Mouse (Mus musculus): ENCODE measurements around the gene Tcte1. TPM values are rescaled to one million over a fixed set of nuclear protein-coding genes. Genes with fewer than 3 reads are reported as not detected.

The Tcte1 gene
- polyA plus RNA-seq, 1 experiment from 2014 or later, result 1.4 TPM

DNA sequence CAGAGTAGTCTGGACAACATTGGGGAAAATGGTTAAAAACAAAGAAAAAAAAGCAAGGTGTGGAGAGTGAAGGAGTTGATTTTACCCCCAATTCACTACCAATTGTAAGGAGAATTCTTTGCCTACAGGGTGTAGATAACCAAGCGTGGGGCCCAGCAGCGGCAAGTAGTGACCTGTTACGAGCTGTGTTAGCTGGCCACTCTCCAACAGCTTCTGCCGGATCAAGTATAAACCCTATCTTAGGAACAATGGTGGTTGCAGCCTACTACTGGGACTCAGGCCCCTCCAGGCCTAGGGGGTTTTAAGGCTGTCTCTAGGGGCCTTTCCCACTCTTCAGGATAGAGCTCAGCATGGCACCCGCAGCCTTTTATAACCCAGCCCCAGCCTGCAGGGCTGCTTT, 55.0 kb downstream of the Tcte1 start:
- Histone ChIP-seq H3K27ac (replicated peaks) (no peak overlapping the region), H3K4me3 (no peak overlapping the region), H3K4me1 (peaks cover 25% of the 10 kb centered on the region), H3K27me3 (ENCODE audit: low read depth, poor library complexity, severe bottlenecking) (no peaks in the 10 kb centered on the region), H3K9me3 (replicated peaks) (no peaks in the 10 kb centered on the region), H3K36me3 (no peaks in the 10 kb centered on the region)
- no peak for DNase-seq (ENCODE audit: low spot score)
- WGBS, result 67% methylated on average over 5 of the region's 5 CpGs

DNA sequence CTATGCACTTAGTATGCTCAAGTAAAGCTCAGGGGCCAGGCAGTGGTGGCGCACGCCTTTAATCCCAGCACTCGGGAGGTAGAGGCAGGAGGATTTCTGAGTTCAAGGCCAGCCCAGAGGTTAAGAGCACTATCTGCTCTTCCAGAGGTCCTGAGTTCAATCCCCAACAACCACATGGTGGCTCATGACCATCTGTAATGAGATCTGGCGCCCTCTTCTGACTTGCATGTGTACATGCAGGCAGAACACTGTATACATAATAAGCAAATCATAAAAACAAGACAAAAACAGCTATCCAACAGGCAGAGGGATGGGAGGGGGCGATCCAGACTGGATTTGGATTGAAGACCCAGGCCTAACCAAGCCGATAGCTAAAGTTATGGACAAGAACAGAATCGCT, 55.6 kb downstream of the Tcte1 start:
- no peaks in the 10 kb centered on the region for H3K36me3 ChIP-seq
- no peaks in the 10 kb centered on the region for H3K9me3 ChIP-seq (replicated peaks)
- 69% methylated on average over 7 of the region's 7 CpGs for WGBS
- H3K4me3 ChIP-seq, result no peak overlapping the region
- DNase-seq (ENCODE audit: low spot score), result no peak
- H3K27me3 ChIP-seq (ENCODE audit: low read depth, poor library complexity, severe bottlenecking), result no peaks in the 10 kb centered on the region
- H3K4me1 ChIP-seq, result peaks cover 21% of the 10 kb centered on the region
- no peak overlapping the region for H3K27ac ChIP-seq (replicated peaks)

DNA sequence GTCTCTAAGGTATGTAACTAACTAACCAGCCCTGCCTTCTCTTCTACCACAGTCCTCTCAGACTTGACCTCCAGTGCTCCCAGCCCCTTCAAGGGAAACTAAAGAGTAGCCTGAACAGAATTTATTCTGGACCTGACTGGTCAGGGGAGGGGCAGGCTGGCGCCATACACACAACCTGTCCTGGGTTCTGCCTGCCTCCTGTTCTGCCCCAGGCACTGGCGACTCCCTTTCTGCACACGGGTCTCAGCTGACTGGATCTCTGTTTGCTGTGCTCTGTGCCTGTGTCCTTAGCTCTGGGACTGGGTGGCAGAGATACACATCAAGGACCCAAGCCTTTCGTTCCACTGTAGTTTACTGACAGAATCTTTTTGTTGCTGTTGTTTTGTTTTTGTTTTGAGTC, 56.3 kb downstream of the Tcte1 start:
- no peaks in the 10 kb centered on the region for H3K27me3 ChIP-seq (ENCODE audit: low read depth, poor library complexity, severe bottlenecking)
- WGBS, result 91% methylated on average over 4 of the region's 4 CpGs
- H3K4me3 ChIP-seq, result no peak overlapping the region
- H3K36me3 ChIP-seq, result no peaks in the 10 kb centered on the region
- DNase-seq (ENCODE audit: low spot score), result no peak
- H3K4me1 ChIP-seq, result peaks cover 21% of the 10 kb centered on the region
- H3K9me3 ChIP-seq (replicated peaks), result no peaks in the 10 kb centered on the region
- no peak overlapping the region for H3K27ac ChIP-seq (replicated peaks)

DNA sequence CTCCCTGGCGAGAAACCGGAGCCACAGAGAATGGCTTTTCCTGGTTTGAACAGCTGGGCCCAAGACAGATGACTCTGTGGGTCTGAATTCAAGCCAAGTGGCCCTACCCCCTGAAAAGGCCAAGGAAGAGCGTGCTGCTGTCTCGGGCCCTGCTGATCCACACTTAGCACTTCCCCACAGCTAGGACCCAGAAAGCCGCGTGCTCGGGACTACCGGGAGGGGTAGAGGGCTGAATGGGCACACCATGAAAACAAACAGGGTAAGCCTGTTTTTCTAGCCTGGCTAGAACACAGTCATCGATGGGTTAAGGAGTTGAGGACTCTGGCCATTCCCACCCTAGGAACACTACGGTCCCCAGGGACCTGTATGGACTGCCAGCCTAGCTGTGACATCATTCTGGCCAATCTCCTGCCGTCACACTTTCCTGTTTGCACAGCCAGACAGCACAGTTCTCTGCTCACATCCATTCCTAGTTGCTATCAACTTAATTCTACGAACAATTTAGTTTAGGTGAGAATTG, 57.8 kb downstream of the Tcte1 start:
- Histone ChIP-seq H3K4me3 (no peak overlapping the region), H3K27ac (replicated peaks) (no peak overlapping the region; the same call in 1 of the 2 replicates), H3K36me3 (peaks cover 3% of the 10 kb centered on the region; the same call in 1 of the 2 replicates), H3K27me3 (ENCODE audit: low read depth, poor library complexity, severe bottlenecking) (no peaks in the 10 kb centered on the region), H3K9me3 (replicated peaks) (no peaks in the 10 kb centered on the region), H3K4me1 (peaks cover 28% of the 10 kb centered on the region)
- WGBS, result 51% methylated on average over 12 of the region's 12 CpGs
- no peak for DNase-seq (ENCODE audit: low spot score)

DNA sequence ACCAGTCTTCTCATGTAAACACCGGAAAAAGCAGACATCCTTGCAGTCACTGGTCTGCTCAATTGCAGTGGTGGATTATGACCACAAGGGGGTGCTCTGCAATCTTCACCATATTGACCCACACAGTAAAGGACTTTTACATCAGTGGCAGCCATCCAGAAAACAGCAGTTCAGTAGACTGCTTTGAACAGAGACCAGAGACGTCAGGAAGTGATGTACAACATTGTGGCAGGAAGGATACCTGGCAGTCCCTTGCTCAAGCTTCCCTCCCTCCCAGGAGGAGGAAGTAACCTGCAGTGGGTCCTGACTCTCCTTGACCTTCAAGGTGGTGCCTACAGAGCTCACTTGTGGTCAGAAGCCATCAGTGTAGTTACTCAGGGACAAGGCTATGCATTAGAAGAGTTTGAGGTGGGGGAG, 58.3 kb downstream of the Tcte1 start:
- peaks cover 31% of the 10 kb centered on the region for H3K4me1 ChIP-seq
- peaks cover 3% of the 10 kb centered on the region; the same call in 1 of the 2 replicates for H3K9me3 ChIP-seq (replicated peaks)
- DNase-seq (ENCODE audit: low spot score), result peak; percentile 63
- WGBS, result 25% methylated on average over 2 of the region's 2 CpGs
- H3K36me3 ChIP-seq, result peaks cover 8% of the 10 kb centered on the region
- no peak overlapping the region for H3K4me3 ChIP-seq
- H3K27ac ChIP-seq (replicated peaks), result no peak overlapping the region
- H3K27me3 ChIP-seq (ENCODE audit: low read depth, poor library complexity, severe bottlenecking), result no peaks in the 10 kb centered on the region

DNA sequence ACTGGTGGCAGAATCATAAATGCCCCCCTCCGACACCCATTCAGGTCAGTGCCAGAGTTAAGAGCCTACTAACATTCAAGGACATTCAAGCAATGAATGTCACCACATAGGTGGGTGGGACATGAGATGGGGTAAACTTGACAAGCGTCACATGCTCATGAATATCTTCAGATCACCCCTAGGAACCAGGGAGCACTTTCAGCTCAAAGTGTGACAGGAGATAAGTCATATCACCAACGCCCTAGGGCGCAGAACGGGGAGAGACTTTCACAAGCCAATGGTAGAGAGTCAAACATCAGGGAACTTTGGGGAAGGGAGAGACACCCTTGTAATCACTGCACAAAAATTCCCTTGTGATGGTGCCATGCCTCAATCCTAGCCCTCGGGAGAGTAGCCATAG, 59.0 kb downstream of the Tcte1 start:
- no peak overlapping the region for H3K4me3 ChIP-seq
- no peak overlapping the region for H3K27ac ChIP-seq (replicated peaks)
- peaks cover 15% of the 10 kb centered on the region for H3K36me3 ChIP-seq
- H3K27me3 ChIP-seq (ENCODE audit: low read depth, poor library complexity, severe bottlenecking), result no peaks in the 10 kb centered on the region
- H3K9me3 ChIP-seq (replicated peaks), result peaks cover 8% of the 10 kb centered on the region; the same call in 1 of the 2 replicates
- no peak for DNase-seq (ENCODE audit: low spot score)
- WGBS, result 92% methylated on average over 6 of the region's 6 CpGs
- peaks cover 31% of the 10 kb centered on the region for H3K4me1 ChIP-seq

DNA sequence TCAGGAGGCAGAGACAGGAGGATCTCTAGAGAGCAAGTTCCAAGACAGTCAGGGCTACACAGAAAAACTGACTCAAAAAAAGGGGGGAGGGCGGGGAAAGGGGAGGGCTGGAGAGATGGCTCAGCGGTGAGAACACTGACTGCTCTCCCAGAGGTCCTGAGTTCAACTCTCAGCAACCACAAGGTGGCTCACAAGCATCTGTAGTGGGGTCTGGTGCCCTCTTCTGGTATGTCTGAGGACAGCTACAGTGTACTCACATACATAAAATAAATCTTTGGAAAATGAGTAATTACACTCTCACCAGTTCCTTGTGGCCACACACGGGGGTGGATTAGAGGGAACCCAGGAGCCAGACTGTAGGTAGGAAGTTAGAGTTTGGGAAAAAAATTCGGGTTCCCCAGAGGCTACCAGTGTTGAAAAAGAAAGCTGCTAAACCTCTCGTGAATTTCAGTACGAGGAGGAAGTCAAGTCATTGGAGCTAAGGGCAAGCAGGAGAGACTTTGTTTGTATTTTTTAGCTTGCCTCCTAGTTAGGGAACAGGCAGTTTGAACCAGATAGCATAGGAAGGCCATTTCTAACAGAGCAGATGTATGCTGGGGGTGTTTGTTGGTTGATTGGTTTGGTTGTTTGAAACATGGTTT, 59.6 kb downstream of the Tcte1 start:
- WGBS, result 67% methylated on average over 6 of the region's 6 CpGs

DNA sequence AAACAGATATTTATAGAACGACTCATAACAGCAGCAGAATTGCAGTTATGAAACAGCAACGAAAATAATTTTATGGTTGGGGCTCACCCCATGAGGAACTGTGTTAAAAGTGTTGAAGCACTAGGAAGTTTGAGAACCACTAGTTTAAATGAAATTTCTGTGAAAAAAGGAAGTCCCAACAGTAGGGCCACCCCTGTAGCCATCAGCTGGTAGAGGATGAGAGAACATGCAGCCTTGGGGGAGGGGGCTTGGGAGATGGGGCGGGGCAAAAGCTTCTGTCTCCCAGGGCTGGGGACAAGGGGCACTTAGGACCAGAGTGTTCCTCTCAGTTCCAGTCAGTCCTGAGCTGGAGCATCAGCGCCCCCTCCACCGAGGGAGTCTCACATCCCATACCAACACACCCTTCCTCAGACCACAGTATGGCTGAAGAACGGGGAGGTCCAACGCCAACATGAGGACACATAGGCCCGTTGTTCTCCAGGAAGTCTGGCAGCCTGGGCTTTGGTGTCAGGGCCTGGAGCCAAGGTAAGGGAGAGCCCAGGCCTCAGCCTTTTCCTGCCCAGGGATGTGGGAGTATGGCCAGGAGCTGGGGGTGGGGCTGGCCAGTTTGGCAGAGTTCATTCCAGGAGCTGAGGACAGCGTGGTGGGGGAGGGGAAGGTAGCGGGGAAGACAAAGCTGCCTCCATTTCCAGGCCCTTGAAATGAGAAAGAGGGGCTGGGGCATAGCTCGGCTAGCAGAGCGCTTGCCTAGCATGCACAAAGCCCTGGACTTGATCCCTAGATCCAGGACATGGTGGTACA, 61.1 kb downstream of the Tcte1 start:
- H3K27ac ChIP-seq (replicated peaks), result peak overlapping the region; percentile 85
- peaks cover 30% of the 10 kb centered on the region for H3K36me3 ChIP-seq
- H3K9me3 ChIP-seq (replicated peaks), result peaks cover 8% of the 10 kb centered on the region; the same call in 1 of the 2 replicates
- WGBS, result 33% methylated on average over 12 of the region's 12 CpGs
- peak; percentile 61 for DNase-seq (ENCODE audit: low spot score)
- H3K27me3 ChIP-seq (ENCODE audit: low read depth, poor library complexity, severe bottlenecking), result no peaks in the 10 kb centered on the region
- peaks cover 29% of the 10 kb centered on the region for H3K4me1 ChIP-seq
- H3K4me3 ChIP-seq, result peak overlapping the region; percentile 19

More for the DNA sequence above, 59.6 kb downstream of the Tcte1 start:
- Histone ChIP-seq H3K4me3 (no peak overlapping the region), H3K36me3 (peaks cover 19% of the 10 kb centered on the region), H3K27me3 (ENCODE audit: low read depth, poor library complexity, severe bottlenecking) (no peaks in the 10 kb centered on the region), H3K27ac (replicated peaks) (no peak overlapping the region), H3K9me3 (replicated peaks) (peaks cover 8% of the 10 kb centered on the region; the same call in 1 of the 2 replicates), H3K4me1 (peaks cover 31% of the 10 kb centered on the region)
- no peak for DNase-seq (ENCODE audit: low spot score)

DNA sequence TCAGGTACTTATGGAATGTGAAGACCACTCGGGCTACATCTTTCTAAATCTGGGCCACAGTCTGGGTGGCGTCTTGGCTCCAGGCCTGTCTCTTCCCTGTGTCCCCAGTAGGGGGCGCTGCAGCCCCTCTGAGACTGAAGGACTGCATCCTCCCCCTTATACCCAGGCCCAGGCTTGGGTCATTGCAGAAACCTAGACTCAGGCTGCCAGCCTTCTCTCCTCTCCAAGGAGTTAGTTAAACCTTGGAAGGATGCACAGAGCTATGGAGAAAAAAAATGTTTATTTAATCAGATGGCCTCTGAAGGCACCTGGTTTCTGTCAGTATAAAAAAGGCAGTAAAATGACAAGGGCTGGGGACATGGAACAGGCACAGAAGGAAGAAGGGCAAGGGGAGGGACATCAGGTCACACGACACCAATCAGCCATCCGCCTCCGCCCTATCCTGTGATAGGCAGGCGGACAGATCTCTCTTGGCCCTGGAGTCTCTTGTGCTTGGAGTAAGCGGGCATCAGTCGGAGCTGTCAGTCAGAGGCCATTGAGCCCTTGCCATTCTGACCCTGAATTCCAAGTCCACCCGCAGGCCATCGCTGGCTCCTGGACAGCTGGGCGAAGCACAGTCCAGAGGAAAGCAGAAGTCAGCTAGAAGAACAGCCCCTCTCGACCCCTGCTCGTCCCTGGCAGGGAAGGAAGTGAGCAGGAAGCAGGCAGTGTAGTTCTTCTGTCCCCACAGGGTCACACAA, 61.9 kb downstream of the Tcte1 start:
- DNase-seq (ENCODE audit: low spot score), result peak; percentile 85
- Histone ChIP-seq H3K9me3 (replicated peaks) (peaks cover 8% of the 10 kb centered on the region; the same call in 1 of the 2 replicates), H3K4me1 (peaks cover 29% of the 10 kb centered on the region), H3K36me3 (peaks cover 38% of the 10 kb centered on the region), H3K4me3 (peak overlapping the region; percentile 19; the same call in 1 of the 2 replicates), H3K27ac (replicated peaks) (peak overlapping the region; percentile 85), H3K27me3 (ENCODE audit: low read depth, poor library complexity, severe bottlenecking) (no peaks in the 10 kb centered on the region)
- WGBS, result 13% methylated on average over 14 of the region's 14 CpGs

DNA sequence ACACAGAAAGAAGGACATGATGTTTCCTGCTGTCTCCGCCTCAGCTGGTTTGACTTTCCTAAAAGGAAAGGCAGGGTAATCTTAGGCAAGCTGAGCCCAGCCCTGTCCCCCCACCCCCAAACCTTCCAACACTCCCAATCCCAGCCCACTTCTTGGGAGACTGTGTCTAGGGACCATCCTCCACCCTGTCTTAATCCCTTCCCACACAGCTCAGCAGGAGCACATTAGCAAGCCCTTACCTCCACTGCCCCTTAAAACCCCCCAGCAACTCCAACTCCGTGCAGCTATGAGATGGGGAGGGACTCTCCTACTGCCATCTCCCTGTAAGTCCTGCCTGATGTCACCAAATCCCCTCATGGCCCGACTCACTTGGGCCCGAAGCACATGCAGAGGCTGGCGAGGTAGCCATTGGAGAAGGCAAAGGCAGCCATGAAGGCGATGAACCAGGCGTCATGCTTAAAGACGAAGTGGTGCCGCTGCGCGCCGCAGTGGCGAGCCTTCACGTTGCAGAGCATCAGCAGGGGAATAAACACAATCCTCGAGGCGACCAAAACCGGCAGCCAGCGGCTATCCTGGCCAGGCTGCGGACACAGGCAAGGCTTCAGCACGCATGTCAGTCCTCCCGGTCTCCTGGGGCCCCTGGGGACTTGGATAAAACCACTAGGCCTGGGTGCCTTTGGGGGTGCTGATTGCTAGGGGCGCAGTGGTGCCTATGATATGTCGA, 62.7 kb downstream of the Tcte1 start:
- Histone ChIP-seq H3K27me3 (ENCODE audit: low read depth, poor library complexity, severe bottlenecking) (no peaks in the 10 kb centered on the region), H3K4me1 (peaks cover 32% of the 10 kb centered on the region), H3K9me3 (replicated peaks) (peaks cover 8% of the 10 kb centered on the region; the same call in 1 of the 2 replicates), H3K4me3 (peak overlapping the region; percentile 7), H3K36me3 (peaks cover 41% of the 10 kb centered on the region), H3K27ac (replicated peaks) (peak overlapping the region; percentile 85)
- WGBS, result 61% methylated on average over 23 of the region's 23 CpGs
- DNase-seq (ENCODE audit: low spot score), result no peak

DNA sequence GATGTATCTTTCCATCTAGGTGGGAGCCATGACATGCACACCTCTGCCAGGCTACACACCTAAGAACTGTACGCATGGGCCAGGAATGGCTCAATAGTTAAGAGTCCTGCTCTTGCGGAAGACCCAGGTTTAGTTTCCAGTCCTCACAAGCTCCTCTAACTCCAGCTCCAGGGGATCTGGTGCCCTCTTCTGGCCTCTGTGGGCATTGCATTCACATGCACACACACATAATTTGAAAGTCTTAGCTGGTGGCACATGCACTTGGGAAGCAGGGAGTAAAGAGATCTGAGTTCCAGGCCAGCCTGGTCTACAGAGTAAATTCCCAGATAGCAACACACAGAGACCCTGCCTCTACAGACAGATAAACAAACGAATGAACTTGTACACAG, 63.2 kb downstream of the Tcte1 start:
- 96% methylated on average over 3 of the region's 3 CpGs for WGBS
- H3K27ac ChIP-seq (replicated peaks), result no peak overlapping the region
- no peak for DNase-seq (ENCODE audit: low spot score)

DNA sequence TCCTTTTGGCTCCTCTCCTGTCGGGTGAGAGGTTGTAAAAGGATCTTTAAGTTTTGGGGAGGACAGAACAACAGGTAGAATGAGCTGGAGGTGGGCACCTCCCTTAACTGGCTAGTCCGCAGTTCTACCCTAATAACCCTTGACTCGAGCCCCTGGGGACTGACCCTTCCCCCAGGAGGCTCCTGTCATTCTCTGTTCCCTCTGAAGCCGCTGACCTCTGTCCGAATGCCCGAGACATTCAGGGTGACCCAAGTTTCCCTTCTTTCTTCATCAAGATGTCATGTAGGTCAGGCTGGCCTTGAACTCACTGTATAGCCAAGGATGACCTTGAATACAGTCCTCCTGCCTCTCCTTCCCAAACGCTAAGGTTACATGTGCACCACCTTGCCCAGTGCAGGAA, 65.1 kb downstream of the Tcte1 start:
- Histone ChIP-seq H3K9me3 (replicated peaks) (peaks cover 8% of the 10 kb centered on the region; the same call in 1 of the 2 replicates), H3K36me3 (peaks cover 41% of the 10 kb centered on the region), H3K27ac (replicated peaks) (no peak overlapping the region), H3K4me1 (peaks cover 53% of the 10 kb centered on the region), H3K4me3 (no peak overlapping the region), H3K27me3 (ENCODE audit: low read depth, poor library complexity, severe bottlenecking) (peaks cover 19% of the 10 kb centered on the region)
- no peak for DNase-seq (ENCODE audit: low spot score)
- WGBS, result 94% methylated on average over 7 of the region's 7 CpGs

More for the DNA sequence above, 63.2 kb downstream of the Tcte1 start:
- peaks cover 8% of the 10 kb centered on the region; the same call in 1 of the 2 replicates for H3K9me3 ChIP-seq (replicated peaks)
- no peaks in the 10 kb centered on the region for H3K27me3 ChIP-seq (ENCODE audit: low read depth, poor library complexity, severe bottlenecking)
- H3K4me1 ChIP-seq, result peaks cover 37% of the 10 kb centered on the region
- H3K4me3 ChIP-seq, result peak overlapping the region; percentile 7; the same call in 1 of the 2 replicates
- H3K36me3 ChIP-seq, result peaks cover 41% of the 10 kb centered on the region
